Mouse (Mus musculus): ENCODE measurements around the gene Zfp185. TPM values are rescaled to one million over a fixed set of nuclear protein-coding genes. Genes with fewer than 3 reads are reported as not detected.
A peak's percentile ranks its signal among the peaks of the same experiment; 100 is the strongest.

Gene Zfp185
- polyA plus RNA-seq, 1 experiment from 2014 or later, result 4.9 TPM

MicroRNAs within 50 kb of the gene (microRNA counts, 519-probe panel; counts per million panel counts)
- microRNA mmu-miR-2137, result not detected

Small RNA genes lying within 50 kb of the gene (microRNA-seq; reads per million reads assigned to microRNA genes)
- gene Mir2137, result 7.6 reads per million, percentile 25 among the genes with 10 or more reads in this experiment

Other genes starting within 250 kb of the Zfp185 start
- 0.06 TPM in 1 of 2 replicates, not detected in the other for gene Gabrq, start 162.2 kb upstream of the Zfp185 start, polyA plus RNA-seq (2014; fragmentation: Nextera tagmentation; extraction: Ambion mirVana)
- gene Cetn2, start 68.9 kb upstream of the Zfp185 start, polyA plus RNA-seq (2014; fragmentation: Nextera tagmentation; extraction: Ambion mirVana), result 112 and 143 TPM in 2 replicates
- 25.4 and 29.5 TPM in 2 replicates for gene Nsdhl, start 68.8 kb upstream of the Zfp185 start, polyA plus RNA-seq (2014; fragmentation: Nextera tagmentation; extraction: Ambion mirVana)
- gene Pnma5, start 49.8 kb downstream of the Zfp185 start, polyA plus RNA-seq (2014; fragmentation: Nextera tagmentation; extraction: Ambion mirVana), result not detected in 2 replicates
- gene Pnma3, start 77.4 kb downstream of the Zfp185 start, polyA plus RNA-seq (2014; fragmentation: Nextera tagmentation; extraction: Ambion mirVana), result 0.12 TPM in 1 of 2 replicates, not detected in the other
- 0.46 TPM in 1 of 2 replicates, not detected in the other for gene Xlr4a, start 95.1 kb downstream of the Zfp185 start, polyA plus RNA-seq (2014; fragmentation: Nextera tagmentation; extraction: Ambion mirVana)
- gene Xlr3a, start 109.8 kb downstream of the Zfp185 start, polyA plus RNA-seq (2014; fragmentation: Nextera tagmentation; extraction: Ambion mirVana), result 0.51 and 1.4 TPM in 2 replicates
- gene Gm14685, start 129.7 kb downstream of the Zfp185 start, polyA plus RNA-seq (2014; fragmentation: Nextera tagmentation; extraction: Ambion mirVana), result not detected in 2 replicates
- not detected in 2 replicates for gene Xlr5b, start 161.5 kb downstream of the Zfp185 start, polyA plus RNA-seq (2014; fragmentation: Nextera tagmentation; extraction: Ambion mirVana)
- not detected in 2 replicates for gene DXBay18, start 162.1 kb downstream of the Zfp185 start, polyA plus RNA-seq (2014; fragmentation: Nextera tagmentation; extraction: Ambion mirVana)
- not detected in 2 replicates for gene Spin2d, start 189.7 kb downstream of the Zfp185 start, polyA plus RNA-seq (2014; fragmentation: Nextera tagmentation; extraction: Ambion mirVana)
- gene Xlr3b, start 204.9 kb downstream of the Zfp185 start, polyA plus RNA-seq (2014; fragmentation: Nextera tagmentation; extraction: Ambion mirVana), result 6.0 and 8.6 TPM in 2 replicates
- gene Xlr4b, start 227.0 kb downstream of the Zfp185 start, polyA plus RNA-seq (2014; fragmentation: Nextera tagmentation; extraction: Ambion mirVana), result 0.50 TPM in 1 of 2 replicates, not detected in the other
- 9.1 and 9.9 TPM in 2 replicates for gene F8a, start 241.0 kb downstream of the Zfp185 start, polyA plus RNA-seq (2014; fragmentation: Nextera tagmentation; extraction: Ambion mirVana)